Mouse (Mus musculus) MEL (cell line): ENCODE data around the gene Defb36. TPM values are rescaled to one million over a fixed set of nuclear protein-coding genes. Genes with fewer than 3 reads are reported as not detected.

Experiments
- DNase-seq: peaks from one replicate; pipeline ENCODE4 v3.0.0; 2011; ENCODE audit warnings: low read depth, low spot score
- H3K27ac ChIP-seq: 2 replicates; pipeline ENCODE4 v1.5.1; 2012; ENCODE audit warnings: low read depth, mild to moderate bottlenecking, control low read depth, low read length, moderate library complexity; ENCODE audit not compliant: control insufficient read depth
- H3K27me3 ChIP-seq, 2 experiments: fragments of 150-350 bp in 1 of 2; sonication (generic) in 1 of 2; 2 replicates each; pipeline ENCODE4 v1.6.1; 2012; ENCODE audit warnings: low read length in 2 of 2, mild to moderate bottlenecking in 2 of 2, improper control_type of control experiment in 1 of 2, moderate library complexity in 1 of 2; ENCODE audit not compliant: insufficient read depth in 2 of 2, control insufficient read depth in 1 of 2
- H3K36me3 ChIP-seq, 2 experiments: 2 replicates each; pipeline ENCODE4 v1.6.1; 2012 to 2014; ENCODE audit warnings: low read length in 2 of 2, improper control_type of control experiment in 1 of 2, inconsistent platforms in 1 of 2, mild to moderate bottlenecking in 1 of 2; ENCODE audit not compliant: insufficient read depth in 2 of 2, control insufficient read depth in 1 of 2
- H3K4me1 ChIP-seq, 2 experiments: fragments of 150-350 bp in 1 of 2; sonication (generic) in 1 of 2; 2 replicates each; pipeline ENCODE4 v1.6.1; 2012; ENCODE audit warnings: low read length in 2 of 2, improper control_type of control experiment in 1 of 2, mild to moderate bottlenecking in 1 of 2; ENCODE audit not compliant: insufficient read depth in 2 of 2, control insufficient read depth in 1 of 2
- H3K4me3 ChIP-seq, 2 experiments: fragments of 150-350 bp in 1 of 2; sonication (generic) in 1 of 2; 2 replicates each; pipeline ENCODE4 v1.5.1; 2012; ENCODE audit warnings: low read depth in 2 of 2, low read length in 2 of 2, mild to moderate bottlenecking in 2 of 2, moderate library complexity in 2 of 2, control low read depth in 1 of 2, improper control_type of control experiment in 1 of 2; ENCODE audit not compliant: control insufficient read depth in 1 of 2, insufficient read depth in 1 of 2
- H3K79me2 ChIP-seq: 2 replicates; pipeline ENCODE4 v1.6.1; 2012; ENCODE audit warnings: mild to moderate bottlenecking, low read length, moderate library complexity; ENCODE audit not compliant: control insufficient read depth, poor library complexity, insufficient read depth
- H3K9ac ChIP-seq: 2 replicates; pipeline ENCODE4 v1.6.1; 2012; ENCODE audit warnings: low read depth, mild to moderate bottlenecking, control low read depth, low read length, moderate library complexity; ENCODE audit not compliant: control insufficient read depth, poor library complexity, severe bottlenecking
- H3K9me3 ChIP-seq: fragments of 150-350 bp; sonication (generic); replicated peaks from 2 replicates; pipeline ENCODE4 v1.6.1; 2012; ENCODE audit warnings: mild to moderate bottlenecking, low read length, improper control_type of control experiment, moderate library complexity; ENCODE audit not compliant: insufficient read depth
- BHLHE40 ChIP-seq: IDR thresholded peaks from 2 replicates; pipeline ENCODE4 v1.6.1; 2012; ENCODE audit warnings: low read depth, mild to moderate bottlenecking, inconsistent platforms, low read length, improper control_type of control experiment, borderline replicate concordance
- CTCF ChIP-seq, 3 experiments: IDR thresholded peaks in 2 of 3; conservative IDR thresholded peaks in 1 of 3; 2 replicates each; pipeline ENCODE4 v1.5.1; 2011 to 2012; ENCODE audit warnings: low read length in 3 of 3, low read depth in 2 of 3, mild to moderate bottlenecking in 2 of 3, improper control_type of control experiment in 1 of 3, inconsistent platforms in 1 of 3, mixed read lengths in 1 of 3, moderate library complexity in 1 of 3; ENCODE audit not compliant: control insufficient read depth in 1 of 3, insufficient read depth in 1 of 3, poor library complexity in 1 of 3, severe bottlenecking in 1 of 3
- ELF1 ChIP-seq: IDR thresholded peaks from 2 replicates; pipeline ENCODE4 v1.6.1; 2014; ENCODE audit warnings: low read depth, mild to moderate bottlenecking, inconsistent platforms, low read length, improper control_type of control experiment, moderate library complexity
- GABPA ChIP-seq: IDR thresholded peaks from 2 replicates; pipeline ENCODE4 v1.6.1; 2012; ENCODE audit warnings: low read depth, mild to moderate bottlenecking, inconsistent platforms, low read length, improper control_type of control experiment, moderate library complexity
- GATA1 ChIP-seq: IDR thresholded peaks from 2 replicates; pipeline ENCODE4 v1.6.1; 2011; ENCODE audit warnings: low read depth, low read length, improper control_type of control experiment
- KAT2A ChIP-seq: conservative IDR thresholded peaks from 2 replicates; pipeline ENCODE4 v1.6.1; 2012; ENCODE audit warnings: low read depth, low read length, improper control_type of control experiment, inconsistent platforms
- MAFK ChIP-seq: IDR thresholded peaks from 2 replicates; pipeline ENCODE4 v1.6.1; 2011; ENCODE audit warnings: low read depth, mild to moderate bottlenecking, low read length, improper control_type of control experiment, borderline replicate concordance
- MAX ChIP-seq: IDR thresholded peaks from 2 replicates; pipeline ENCODE4 v1.6.1; 2011; ENCODE audit warnings: low read length, improper control_type of control experiment
- MAZ ChIP-seq: IDR thresholded peaks from 2 replicates; pipeline ENCODE4 v1.6.1; 2012; ENCODE audit warnings: low read depth, mild to moderate bottlenecking, inconsistent platforms, low read length, improper control_type of control experiment
- MEF2A ChIP-seq: IDR thresholded peaks from 2 replicates; pipeline ENCODE4 v1.6.1; 2014; ENCODE audit warnings: low read depth, mild to moderate bottlenecking, inconsistent platforms, low read length, improper control_type of control experiment; ENCODE audit not compliant: poor library complexity, insufficient replicate concordance, severe bottlenecking; ENCODE audit errors: extremely low read depth
- MXI1 ChIP-seq: IDR thresholded peaks from 2 replicates; pipeline ENCODE4 v1.6.1; 2011; ENCODE audit warnings: mild to moderate bottlenecking, low read depth, low read length, improper control_type of control experiment
- MYC ChIP-seq: IDR thresholded peaks from 2 replicates; pipeline ENCODE4 v1.6.1; 2011; ENCODE audit warnings: low read depth, mild to moderate bottlenecking, low read length, improper control_type of control experiment, moderate library complexity
- TBP ChIP-seq: IDR thresholded peaks from 2 replicates; pipeline ENCODE4 v1.8.0; 2011; ENCODE audit warnings: low read depth, low read length, improper control_type of control experiment
- UBTF ChIP-seq: IDR thresholded peaks from 2 replicates; pipeline ENCODE4 v1.6.1; 2012; ENCODE audit warnings: low read depth, mild to moderate bottlenecking, inconsistent platforms, low read length, improper control_type of control experiment, moderate library complexity, borderline replicate concordance; ENCODE audit not compliant: insufficient read depth
- USF1 ChIP-seq: IDR thresholded peaks from 2 replicates; pipeline ENCODE4 v1.6.1; 2014; ENCODE audit warnings: low read depth, mild to moderate bottlenecking, inconsistent platforms, low read length, improper control_type of control experiment, moderate library complexity
- USF2 ChIP-seq, 2 experiments: IDR thresholded peaks; 2 replicates each; pipeline ENCODE4 v1.6.1; 2011 to 2012; ENCODE audit warnings: improper control_type of control experiment in 2 of 2, low read length in 2 of 2, borderline replicate concordance in 1 of 2, inconsistent platforms in 1 of 2, low read depth in 1 of 2, mild to moderate bottlenecking in 1 of 2; ENCODE audit not compliant: insufficient read depth in 1 of 2
- ZC3H11A ChIP-seq: IDR thresholded peaks from 2 replicates; pipeline ENCODE4 v1.6.1; 2012; ENCODE audit warnings: low read depth, mild to moderate bottlenecking, inconsistent platforms, low read length, improper control_type of control experiment
- ZMIZ1 ChIP-seq: IDR thresholded peaks from 2 replicates; pipeline ENCODE4 v1.6.1; 2012; ENCODE audit warnings: low read depth, mild to moderate bottlenecking, inconsistent platforms, low read length, improper control_type of control experiment, moderate library complexity
- ZNF384 ChIP-seq: IDR thresholded peaks from 2 replicates; pipeline ENCODE4 v1.6.1; 2012; ENCODE audit warnings: low read depth, mild to moderate bottlenecking, inconsistent platforms, low read length, improper control_type of control experiment
- polyA plus RNA-seq, 2 experiments: library from polyadenylated mRNA; stranded (reverse) in 1 of 2; unstranded in 1 of 2; fragments of >175 nt in 1 of 2; fragments of >200 nt in 1 of 2; gene quantifications; 2 replicates each; pipeline versions ENCODE4 v1.2.1 to v1.2.4; 2012; ENCODE audit warnings: low replicate concordance in 2 of 2, low read depth in 1 of 2; ENCODE audit not compliant: insufficient read length in 2 of 2, insufficient read depth in 1 of 2, missing spikeins in 1 of 2
- total RNA-seq: library from RNA; depleted of rRNA; stranded (reverse); fragments of 300-350 nt; gene quantifications from 2 replicates; pipeline ENCODE4 v1.2.3, GENCODE M21; 2012

The Defb36 gene
- total and polyA plus RNA-seq, 3 experiments, result not detected

GRCm38 (mm10) chr2:152580107-152580506 is 24.0 kb upstream of the Defb36 start, which contains the start of gene Defb19:
Gene Defb19, minus strand, starts transcription at chr2:152580312.
- Histone ChIP-seq H3K27me3 (peaks cover 3 to 14% of the 10 kb centered on the region in 2 experiments), H3K9me3 (no peaks in the 10 kb centered on the region), H3K9ac (no peak within 1 kb of the TSS), H3K27ac (no peak within 1 kb of the TSS)
- TF ChIP-seq UBTF, result no peak
- no peak for TF ChIP-seq CTCF (IDR thresholded peaks at IDR 0.05 in 2 of 3, conservative IDR thresholded peaks at IDR 0.05 in 1 of 3; ENCODE audit: control insufficient read depth in 1 of 3, insufficient read depth in 1 of 3, low read depth in 2 of 3, low read length in 3 of 3, poor library complexity in 1 of 3, severe bottlenecking in 1 of 3)
- TF ChIP-seq MAFK, result no peak
- no peak for TF ChIP-seq KAT2A
- TF ChIP-seq ZC3H11A, result no peak
- TF ChIP-seq TBP, result no peak
- TF ChIP-seq MAX, result no peak
- no peak for TF ChIP-seq GATA1
- TF ChIP-seq ZNF384, result no peak
- no peak for TF ChIP-seq ZMIZ1
- TF ChIP-seq MAZ, result no peak
- TF ChIP-seq GABPA, result no peak
- no peak for TF ChIP-seq MYC
- TF ChIP-seq, all 39 proteins: peak for 0
- Histone ChIP-seq H3K36me3 (no peaks in the 10 kb centered on the region; a peak in 1 of 4 replicates), H3K4me1 (peaks cover 0 to 10% of the 10 kb centered on the region in 2 experiments; a peak in 2 of 4 replicates), H3K4me3 (no peak within 1 kb of the TSS), H3K79me2 (no peaks in the 10 kb centered on the region)
- no peak for DNase-seq

- H3K36me3 ChIP-seq, result no peaks in the 10 kb centered on the region; a peak in 1 of 4 replicates
- H3K9ac ChIP-seq, result no peak overlapping the region
- no peak overlapping the region for H3K4me3 ChIP-seq
- H3K4me1 ChIP-seq, result peaks cover 0 to 10% of the 10 kb centered on the region in 2 experiments; a peak in 2 of 4 replicates
- H3K27me3 ChIP-seq, result peaks cover 3 to 14% of the 10 kb centered on the region in 2 experiments; a peak in 3 of 4 replicates
- no peak overlapping the region for H3K27ac ChIP-seq
- peak; percentile 38 for DNase-seq
- H3K79me2 ChIP-seq, result no peaks in the 10 kb centered on the region
- TF ChIP-seq ELF1 (no peak), BHLHE40 (peak; percentile 62; the same call in 1 of the 2 replicates), MEF2A (no peak), USF2 (IDR thresholded peaks at IDR 0.05; ENCODE audit: borderline replicate concordance in 1 of 2, insufficient read depth in 1 of 2, low read depth in 1 of 2, low read length in 2 of 2) (0 out of 4 replicates have a peak, but pooled peaks of 1 of the 2 experiments have one; percentile 25), USF1 (peak; percentile 84), MXI1 (no peak)
- TF ChIP-seq, all 39 proteins: peak for 3
- no peaks in the 10 kb centered on the region for H3K9me3 ChIP-seq
Observed at GRCm38 (mm10) chr2:152580612-152581011, 23.5 kb upstream of the Defb36 start.
